Mouse (Mus musculus): Measurements from ENCODE around the gene Zmynd15. TPM values are rescaled to one million over a fixed set of nuclear protein-coding genes. Genes with fewer than 3 reads are reported as not detected.

Gene Zmynd15
- polyA plus RNA-seq, 1 experiment from 2014 or later: 0.45 TPM

- H3K27ac ChIP-seq: no peak overlapping the region
- no peak overlapping the region for H3K4me2 ChIP-seq
- no peaks in the 10 kb centered on the region for H3K9me3 ChIP-seq
- H3K9ac ChIP-seq: no peak overlapping the region
- H3K4me3 ChIP-seq: no peak overlapping the region
- no peak for ATAC-seq (ENCODE audit: low FRiP score)
- H3K4me1 ChIP-seq (replicated peaks): no peaks in the 10 kb centered on the region
- no peaks in the 10 kb centered on the region for H3K27me3 ChIP-seq
- H3K36me3 ChIP-seq: no peaks in the 10 kb centered on the region
- 58% methylated on average over 2 of the region's 2 CpGs for WGBS
These were observed 26.3 kb downstream of the Zmynd15 start for GRCm38 (mm10) chr11:70485498-70485897.

- H3K9ac ChIP-seq: no peak overlapping the region
- ATAC-seq (ENCODE audit: low FRiP score): no peak
- H3K4me2 ChIP-seq: no peak overlapping the region
- 50% methylated on average over 4 of the region's 4 CpGs for WGBS
- no peak overlapping the region for H3K4me3 ChIP-seq
- H3K4me1 ChIP-seq (replicated peaks): no peaks in the 10 kb centered on the region
- H3K9me3 ChIP-seq: no peaks in the 10 kb centered on the region
- no peaks in the 10 kb centered on the region for H3K27me3 ChIP-seq
- H3K36me3 ChIP-seq: no peaks in the 10 kb centered on the region
- H3K27ac ChIP-seq: no peak overlapping the region
These were observed 28.6 kb downstream of the Zmynd15 start for GRCm38 (mm10) chr11:70487816-70488215.

GRCm38 (mm10) chr11:70489138-70489537 lies 29.9 kb downstream of the Zmynd15 start:
- Histone ChIP-seq H3K9ac (no peak overlapping the region), H3K27me3 (no peaks in the 10 kb centered on the region), H3K4me2 (no peak overlapping the region), H3K9me3 (no peaks in the 10 kb centered on the region), H3K36me3 (no peaks in the 10 kb centered on the region), H3K4me3 (no peak overlapping the region), H3K27ac (no peak overlapping the region), H3K4me1 (replicated peaks) (no peaks in the 10 kb centered on the region)
- no peak for ATAC-seq (ENCODE audit: low FRiP score)
- 91% methylated on average over 3 of the region's 3 CpGs for WGBS

GRCm38 (mm10) chr11:70489684-70490083 lies 30.5 kb downstream of the Zmynd15 start:
- H3K4me1 ChIP-seq (replicated peaks): no peaks in the 10 kb centered on the region
- no peak for ATAC-seq (ENCODE audit: low FRiP score)
- H3K4me2 ChIP-seq: no peak overlapping the region
- no peak overlapping the region for H3K9ac ChIP-seq
- no peaks in the 10 kb centered on the region for H3K9me3 ChIP-seq
- no peak overlapping the region for H3K4me3 ChIP-seq
- 90% methylated on average over 6 of the region's 6 CpGs for WGBS
- H3K27me3 ChIP-seq: no peaks in the 10 kb centered on the region
- no peak overlapping the region for H3K27ac ChIP-seq
- no peaks in the 10 kb centered on the region for H3K36me3 ChIP-seq

GRCm38 (mm10) chr11:70499566-70500475 lies 40.6 kb downstream of the Zmynd15 start:
- H3K9ac ChIP-seq: no peak overlapping the region
- ATAC-seq (ENCODE audit: low FRiP score): no peak
- H3K9me3 ChIP-seq: no peaks in the 10 kb centered on the region
- 0 out of 2 replicates have a peak, but pooled peaks cover under 1% of the 10 kb centered on the region for H3K27me3 ChIP-seq
- no peak overlapping the region for H3K4me3 ChIP-seq
- H3K36me3 ChIP-seq: no peaks in the 10 kb centered on the region
- WGBS: 73% methylated on average over 14 of the region's 14 CpGs
- H3K4me2 ChIP-seq: no peak overlapping the region
- no peak overlapping the region for H3K27ac ChIP-seq
- H3K4me1 ChIP-seq (replicated peaks): no peaks in the 10 kb centered on the region

- no peak for ATAC-seq (ENCODE audit: low FRiP score)
- Histone ChIP-seq H3K4me3 (no peak overlapping the region), H3K9ac (no peak overlapping the region), H3K27ac (no peak overlapping the region), H3K36me3 (no peaks in the 10 kb centered on the region), H3K4me1 (replicated peaks) (no peaks in the 10 kb centered on the region), H3K9me3 (no peaks in the 10 kb centered on the region), H3K4me2 (no peak overlapping the region), H3K27me3 (0 out of 2 replicates have a peak, but pooled peaks cover 6% of the 10 kb centered on the region)
- WGBS: 96% methylated on average over 1 of the region's 1 CpGs
These were observed 41.2 kb downstream of the Zmynd15 start for GRCm38 (mm10) chr11:70500476-70500812.

- no peak overlapping the region for H3K4me3 ChIP-seq
- no peak for ATAC-seq (ENCODE audit: low FRiP score)
- no peak overlapping the region for H3K4me2 ChIP-seq
- WGBS: 75% methylated on average over 3 of the region's 3 CpGs
- no peaks in the 10 kb centered on the region for H3K4me1 ChIP-seq (replicated peaks)
- no peak overlapping the region for H3K27ac ChIP-seq
- no peak overlapping the region for H3K9ac ChIP-seq
- no peaks in the 10 kb centered on the region for H3K9me3 ChIP-seq
- no peaks in the 10 kb centered on the region for H3K36me3 ChIP-seq
- H3K27me3 ChIP-seq: 0 out of 2 replicates have a peak, but pooled peaks cover 6% of the 10 kb centered on the region
These were observed 42.8 kb downstream of the Zmynd15 start for GRCm38 (mm10) chr11:70502018-70502417.

- 0 out of 2 replicates have a peak within 1 kb of the TSS, but pooled peaks have one; percentile 19 for H3K9ac ChIP-seq
- H3K27ac ChIP-seq: no peak within 1 kb of the TSS
- WGBS: 76% methylated on average over 9 of the region's 9 CpGs
- H3K4me3 ChIP-seq: no peak within 1 kb of the TSS
- no peaks in the 10 kb centered on the region for H3K9me3 ChIP-seq
- H3K4me2 ChIP-seq: no peak within 1 kb of the TSS
- peaks cover 14% of the 10 kb centered on the region; the same call in 1 of the 2 replicates for H3K27me3 ChIP-seq
- no peak for ATAC-seq (ENCODE audit: low FRiP score)
- no peaks in the 10 kb centered on the region for H3K36me3 ChIP-seq
- H3K4me1 ChIP-seq (replicated peaks): peaks cover 5% of the 10 kb centered on the region
These were observed 45.7 kb downstream of the Zmynd15 start, which contains the start of gene Tm4sf5 for GRCm38 (mm10) chr11:70504970-70505369. TSS of gene Tm4sf5 (plus strand) at chr11:70505244.

GRCm38 (mm10) chr11:70506385-70506784 lies 47.2 kb downstream of the Zmynd15 start:
- H3K36me3 ChIP-seq: no peaks in the 10 kb centered on the region
- H3K4me3 ChIP-seq: no peak overlapping the region
- WGBS: 28% methylated on average over 4 of the region's 4 CpGs
- no peaks in the 10 kb centered on the region for H3K9me3 ChIP-seq
- H3K9ac ChIP-seq: no peak overlapping the region
- H3K4me1 ChIP-seq (replicated peaks): peaks cover 9% of the 10 kb centered on the region
- no peak overlapping the region for H3K27ac ChIP-seq
- peaks cover 22% of the 10 kb centered on the region; the same call in 1 of the 2 replicates for H3K27me3 ChIP-seq
- no peak overlapping the region for H3K4me2 ChIP-seq
- ATAC-seq (ENCODE audit: low FRiP score): no peak

GRCm38 (mm10) chr11:70506962-70507515 lies 47.8 kb downstream of the Zmynd15 start:
- no peak overlapping the region for H3K27ac ChIP-seq
- no peak overlapping the region for H3K9ac ChIP-seq
- H3K4me3 ChIP-seq: no peak overlapping the region
- no peaks in the 10 kb centered on the region for H3K9me3 ChIP-seq
- H3K36me3 ChIP-seq: no peaks in the 10 kb centered on the region
- peaks cover 22% of the 10 kb centered on the region; the same call in 1 of the 2 replicates for H3K27me3 ChIP-seq
- H3K4me2 ChIP-seq: no peak overlapping the region
- no peak for ATAC-seq (ENCODE audit: low FRiP score)
- H3K4me1 ChIP-seq (replicated peaks): peaks cover 9% of the 10 kb centered on the region
- 71% methylated on average over 7 of the region's 7 CpGs for WGBS

- ATAC-seq (ENCODE audit: low FRiP score): peak; percentile 74; the same call in 1 of the 2 replicates
- H3K4me2 ChIP-seq: peak overlapping the region; percentile 41
- peaks cover 20% of the 10 kb centered on the region; the same call in 1 of the 2 replicates for H3K27me3 ChIP-seq
- no peak overlapping the region for H3K27ac ChIP-seq
- H3K9me3 ChIP-seq: no peaks in the 10 kb centered on the region
- H3K4me3 ChIP-seq: no peak overlapping the region
- peak overlapping the region; percentile 39; the same call in 1 of the 2 replicates for H3K9ac ChIP-seq
- H3K36me3 ChIP-seq: no peaks in the 10 kb centered on the region
- WGBS: 6% methylated on average over 19 of the region's 19 CpGs
- H3K4me1 ChIP-seq (replicated peaks): peaks cover 15% of the 10 kb centered on the region
These were observed 50.7 kb downstream of the Zmynd15 start for GRCm38 (mm10) chr11:70509753-70510564.

GRCm38 (mm10) chr11:70511242-70511641 lies 52.0 kb downstream of the Zmynd15 start:
- H3K4me1 ChIP-seq (replicated peaks): peaks cover 15% of the 10 kb centered on the region
- no peak for ATAC-seq (ENCODE audit: low FRiP score)
- H3K4me2 ChIP-seq: no peak overlapping the region
- H3K27me3 ChIP-seq: peaks cover 16% of the 10 kb centered on the region; the same call in 1 of the 2 replicates
- no peaks in the 10 kb centered on the region for H3K9me3 ChIP-seq
- no peak overlapping the region for H3K9ac ChIP-seq
- no peak overlapping the region for H3K27ac ChIP-seq
- H3K4me3 ChIP-seq: no peak overlapping the region
- no peaks in the 10 kb centered on the region for H3K36me3 ChIP-seq
- 83% methylated on average over 2 of the region's 2 CpGs for WGBS
